In the genomic region with DNA sequence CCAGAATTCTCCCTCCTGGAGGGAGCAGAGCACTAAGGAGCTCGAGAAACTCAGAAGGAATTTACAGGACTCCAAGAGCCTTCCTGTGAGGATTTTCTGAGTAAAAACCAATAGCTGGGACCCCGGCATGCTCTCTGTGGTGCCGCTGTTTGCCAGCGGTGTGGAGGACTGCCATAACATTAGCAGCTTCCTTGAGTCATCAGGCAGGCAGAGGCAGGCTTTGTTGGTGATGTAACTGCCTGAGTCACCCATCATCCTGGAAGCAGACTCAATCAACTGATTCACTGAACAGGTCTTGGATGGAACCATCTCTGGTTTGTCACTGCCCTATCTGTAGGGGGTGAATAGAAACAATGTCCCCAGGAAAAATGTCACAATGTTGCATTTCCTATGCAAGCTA, we compare ENCODE assay signal across 13 mouse cellular contexts.
A peak's percentile ranks its signal among the peaks of the same experiment; 100 is the strongest.
DNase-seq lines count a peak whose midpoint lies in the region; ATAC-seq lines count a peak whose summit lies in the region.
"Had no signal": no experiment of that assay in that cellular context is flagged by ENCODE, and none has a peak within 500 bp of the region (broad histone marks: within the 10 kb centered on the region; RNA-seq: fewer than 3 reads in every experiment).

No protein-coding gene starts in this region.

- no peaks in the 10 kb centered on the region for H3K4me1 ChIP-seq in midbrain, embryonic 15.5 days
- H3K4me1 ChIP-seq: embryonic facial prominence, embryonic 12.5 days; limb, embryonic 12.5 days; midbrain, embryonic 13.5 days had no signal

- H3K9ac ChIP-seq in midbrain, embryonic 15.5 days, result no peak overlapping the region
- H3K9ac ChIP-seq: embryonic facial prominence, embryonic 12.5 days; limb, embryonic 12.5 days; midbrain, embryonic 13.5 days had no signal

- H3K4me3 ChIP-seq in midbrain, embryonic 15.5 days, result no peak overlapping the region
- H3K4me3 ChIP-seq: embryonic facial prominence, embryonic 12.5 days; limb, embryonic 12.5 days; midbrain, embryonic 13.5 days had no signal

- no peak overlapping the region for H3K4me2 ChIP-seq in midbrain, embryonic 15.5 days
- H3K4me2 ChIP-seq: embryonic facial prominence, embryonic 12.5 days; limb, embryonic 12.5 days; midbrain, embryonic 13.5 days had no signal

- intact Hi-C loops in heart, postnatal 10 days (cut with DNase I), result no loop called here
- intact Hi-C loops in left cerebral cortex, postnatal 14 days (cut with DNase I), result no loop called here

- WGBS in midbrain, embryonic 15.5 days, result 82% methylated on average over 4 of the region's 4 CpGs

- no peaks in the 10 kb centered on the region for H3K27me3 ChIP-seq in midbrain, embryonic 15.5 days (replicated peaks)
- H3K27me3 ChIP-seq: CH12.LX; embryonic facial prominence, embryonic 12.5 days; limb, embryonic 12.5 days; midbrain, embryonic 13.5 days had no signal

- peaks cover 16% of the 10 kb centered on the region; the same call in 1 of the 2 replicates for H3K36me3 ChIP-seq in midbrain, embryonic 15.5 days (replicated peaks)

- H3K9me3 ChIP-seq in midbrain, embryonic 15.5 days, result no peaks in the 10 kb centered on the region
- H3K9me3 ChIP-seq: embryonic facial prominence, embryonic 12.5 days; midbrain, embryonic 13.5 days had no signal

- DNase-seq in heart, adult 11 months, result peak; percentile 90
- DNase-seq in heart, postnatal 10 days, result no peak
- DNase-seq in 416B (ENCODE audit: low read depth), result peak; percentile 85
- DNase-seq in adrenal gland, postnatal 14 days, result peak; percentile 73
- DNase-seq in left cerebral cortex, postnatal 14 days (ENCODE audit: low spot score in 2 of 2), result peak; percentile 27 to 43
- DNase-seq in T-cell, adult 2 months (ENCODE audit: low spot score), result no peak
- DNase-seq in kidney, postnatal 4 days, result no peak
- DNase-seq: cerebellum, adult 11-12 months had no signal

- ATAC-seq in midbrain, embryonic 15.5 days (replicated peaks), result no peak
- ATAC-seq: midbrain, embryonic 13.5 days had no signal

- H3K27ac ChIP-seq in midbrain, embryonic 15.5 days, result no peak overlapping the region
- H3K27ac ChIP-seq: embryonic facial prominence, embryonic 12.5 days; limb, embryonic 12.5 days; midbrain, embryonic 13.5 days had no signal

Comparison
In these comparisons a context has a peak if more than half of its experiments do, and no peak if none do; other contexts are left out.
1. DNase-seq: peak in heart, adult 11 months (single experiment), 416B (single experiment), adrenal gland, postnatal 14 days (single experiment) and left cerebral cortex, postnatal 14 days (2 of 2); none in heart, postnatal 10 days (0 of 2), T-cell, adult 2 months (single experiment) and kidney, postnatal 4 days (0 of 2).